Mouse (Mus musculus) embryonic fibroblast, embryonic 13.5 days (primary cell): Measurements from ENCODE around the gene Prkrip1. TPM values are rescaled to one million over a fixed set of nuclear protein-coding genes. Genes with fewer than 3 reads are reported as not detected.
A peak's percentile ranks its signal among the peaks of the same experiment; 100 is the strongest.

Source experiments
- H3K27ac ChIP-seq: 2 replicates; pipeline ENCODE4 v1.5.1; 2012; ENCODE audit warnings: low read length, control low read depth, inconsistent platforms; ENCODE audit not compliant: insufficient read depth
- H3K4me1 ChIP-seq: 2 replicates; pipeline ENCODE4 v1.6.1; 2011; ENCODE audit warnings: low read length; ENCODE audit not compliant: control insufficient read depth, insufficient read depth
- H3K4me3 ChIP-seq: 2 replicates; pipeline ENCODE4 v1.5.1; 2011; ENCODE audit warnings: mild to moderate bottlenecking, control low read depth, low read length; ENCODE audit not compliant: insufficient read depth
- CTCF ChIP-seq: IDR thresholded peaks from 2 replicates; pipeline ENCODE4 v1.5.1; 2011; ENCODE audit warnings: mild to moderate bottlenecking, control low read depth, low read length, moderate library complexity, borderline replicate concordance; ENCODE audit not compliant: insufficient read depth
- POLR2A ChIP-seq: IDR thresholded peaks from 2 replicates; pipeline ENCODE4 v1.6.1; 2011; ENCODE audit warnings: low read depth, mild to moderate bottlenecking, control low read depth, low read length, moderate library complexity
- polyA plus RNA-seq: library from polyadenylated mRNA; stranded (reverse); fragments of >200 nt; gene quantifications from 2 replicates; pipeline ENCODE4 v1.2.4, GENCODE M21; 2011; ENCODE audit warnings: low read depth; ENCODE audit not compliant: missing spikeins, insufficient read length

Gene Prkrip1
- polyA plus RNA-seq, 1 experiment, result 39.4 TPM

- Histone ChIP-seq H3K4me3 (no peak overlapping the region), H3K27ac (no peak overlapping the region), H3K4me1 (no peaks in the 10 kb centered on the region)
- TF ChIP-seq CTCF, result no peak
- no peak for TF ChIP-seq POLR2A
Observed at GRCm38 (mm10) chr5:136181197-136181596, 17.6 kb downstream of the Prkrip1 start.

GRCm38 (mm10) chr5:136179594-136179993 lies 19.2 kb downstream of the Prkrip1 start:
- Histone ChIP-seq H3K27ac (no peak overlapping the region), H3K4me1 (no peaks in the 10 kb centered on the region), H3K4me3 (no peak overlapping the region)
- TF ChIP-seq CTCF (no peak), POLR2A (no peak)

DNA sequence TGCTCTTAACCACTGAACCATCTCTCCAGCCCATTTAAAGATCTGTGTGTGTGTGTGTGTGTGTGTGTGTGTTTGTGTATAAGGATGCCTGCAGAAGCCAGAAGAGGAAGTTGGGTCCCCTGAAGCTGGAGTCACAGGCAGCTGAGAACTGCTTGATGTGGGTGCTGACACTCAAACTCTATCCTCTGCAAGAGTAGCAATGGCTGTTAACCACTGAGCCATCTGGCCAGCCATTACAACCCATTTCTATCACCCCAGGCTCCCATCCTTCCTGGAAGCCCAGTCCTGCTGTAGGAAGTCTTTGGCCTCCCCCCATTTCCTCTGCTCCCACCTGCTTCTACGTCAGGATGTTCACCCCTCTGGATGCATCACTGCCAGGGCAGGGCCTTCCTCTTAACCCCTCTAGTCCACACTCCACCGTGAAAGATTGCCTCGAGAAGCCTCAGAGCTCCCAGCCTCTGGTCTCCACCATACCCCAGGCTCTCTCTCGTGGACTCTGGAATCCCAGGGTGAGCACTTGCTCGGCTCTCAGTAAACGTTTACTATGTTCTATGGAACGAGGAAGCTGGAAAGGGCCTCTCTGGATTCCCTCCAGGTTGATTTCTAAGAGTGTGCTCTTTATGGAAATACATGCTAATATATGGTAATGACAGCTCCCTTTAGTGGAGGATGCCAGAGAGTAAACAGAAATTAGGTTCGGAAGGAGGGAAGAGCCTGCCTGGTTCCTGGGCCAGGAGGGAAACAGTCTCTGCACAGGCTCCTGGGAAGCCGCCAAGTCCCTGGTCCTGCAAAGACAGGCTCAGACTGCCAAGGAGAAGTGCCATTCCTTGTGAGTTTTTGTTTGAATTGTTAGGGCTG lies 24.9 kb downstream of the Prkrip1 start:
- TF ChIP-seq CTCF (no peak), POLR2A (no peak)
- H3K27ac ChIP-seq, result no peak overlapping the region
- no peak overlapping the region for H3K4me3 ChIP-seq
- peaks cover 6% of the 10 kb centered on the region for H3K4me1 ChIP-seq

DNA sequence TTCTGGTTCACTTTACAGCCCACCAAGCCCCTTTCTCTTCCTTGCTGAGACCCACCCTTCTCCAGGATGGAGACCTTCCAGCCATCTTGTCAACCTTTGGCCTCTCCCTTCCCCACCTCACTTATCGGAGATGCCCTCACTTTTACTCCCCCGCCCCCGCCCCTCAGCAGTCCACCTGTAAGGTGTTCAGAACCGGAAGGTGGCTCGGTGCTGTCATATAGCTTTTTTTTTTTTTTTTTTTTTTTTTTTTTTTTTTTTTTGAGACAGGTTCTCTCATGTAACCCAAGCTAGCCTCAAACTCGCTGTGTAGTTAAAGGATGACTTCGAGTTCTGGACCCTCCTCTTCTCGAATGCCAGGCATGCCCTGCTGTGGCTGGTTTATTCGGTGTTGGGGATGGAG lies 25.8 kb downstream of the Prkrip1 start:
- Histone ChIP-seq H3K4me1 (peaks cover 6% of the 10 kb centered on the region), H3K27ac (no peak overlapping the region), H3K4me3 (no peak overlapping the region)
- no peak for TF ChIP-seq POLR2A
- no peak for TF ChIP-seq CTCF

DNA sequence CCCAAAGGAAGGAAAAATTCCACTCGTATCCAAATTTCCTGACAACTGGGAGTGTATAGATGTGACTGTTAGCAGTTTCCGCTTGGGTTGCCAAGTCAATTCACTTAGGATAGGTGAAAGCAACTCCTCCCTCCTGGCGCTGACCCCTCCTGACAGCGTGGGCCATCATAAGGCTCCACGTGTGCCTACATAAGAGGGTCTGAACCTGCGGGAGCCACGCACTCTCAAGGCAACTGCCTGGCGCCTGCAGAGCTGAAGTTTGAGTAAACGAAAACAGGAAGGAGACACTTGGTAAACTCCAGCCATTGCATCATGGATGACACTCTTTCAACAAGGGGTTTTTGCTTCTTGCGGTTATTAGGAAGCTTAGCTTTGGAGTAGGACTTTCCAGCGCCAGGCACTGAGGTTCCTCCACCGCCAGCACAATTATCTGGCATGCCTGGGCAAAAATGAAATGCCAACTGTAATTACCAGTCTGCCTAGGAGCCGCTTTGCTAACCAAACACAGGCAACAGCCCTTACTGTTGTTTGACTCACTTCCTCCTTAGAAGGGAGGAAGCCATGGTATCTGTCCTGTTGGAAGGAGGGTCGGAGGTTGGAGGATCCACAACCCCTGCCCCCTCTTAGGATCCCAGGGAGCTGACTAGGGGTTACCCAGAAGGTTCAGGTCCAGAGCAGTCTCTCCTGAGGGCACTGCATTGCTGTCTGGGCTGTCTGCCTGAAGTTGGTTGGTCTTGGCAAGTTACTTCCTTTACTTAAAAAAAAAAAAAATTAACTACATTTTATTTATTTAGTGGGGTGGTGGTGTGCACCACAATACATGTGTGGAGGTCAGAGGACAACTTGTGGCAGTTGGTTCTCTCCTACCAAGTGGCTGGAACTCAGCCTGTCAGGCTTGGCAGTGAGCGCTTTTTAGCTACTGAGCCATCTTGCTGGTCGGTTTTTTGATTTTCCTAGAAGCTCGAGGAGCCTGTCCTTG lies 27.1 kb downstream of the Prkrip1 start:
- H3K27ac ChIP-seq, result peak overlapping the region; percentile 84
- peaks cover 6% of the 10 kb centered on the region for H3K4me1 ChIP-seq
- peak overlapping the region; percentile 70 for H3K4me3 ChIP-seq
- TF ChIP-seq POLR2A (peak; percentile 43; the same call in 1 of the 2 replicates), CTCF (no peak)

DNA sequence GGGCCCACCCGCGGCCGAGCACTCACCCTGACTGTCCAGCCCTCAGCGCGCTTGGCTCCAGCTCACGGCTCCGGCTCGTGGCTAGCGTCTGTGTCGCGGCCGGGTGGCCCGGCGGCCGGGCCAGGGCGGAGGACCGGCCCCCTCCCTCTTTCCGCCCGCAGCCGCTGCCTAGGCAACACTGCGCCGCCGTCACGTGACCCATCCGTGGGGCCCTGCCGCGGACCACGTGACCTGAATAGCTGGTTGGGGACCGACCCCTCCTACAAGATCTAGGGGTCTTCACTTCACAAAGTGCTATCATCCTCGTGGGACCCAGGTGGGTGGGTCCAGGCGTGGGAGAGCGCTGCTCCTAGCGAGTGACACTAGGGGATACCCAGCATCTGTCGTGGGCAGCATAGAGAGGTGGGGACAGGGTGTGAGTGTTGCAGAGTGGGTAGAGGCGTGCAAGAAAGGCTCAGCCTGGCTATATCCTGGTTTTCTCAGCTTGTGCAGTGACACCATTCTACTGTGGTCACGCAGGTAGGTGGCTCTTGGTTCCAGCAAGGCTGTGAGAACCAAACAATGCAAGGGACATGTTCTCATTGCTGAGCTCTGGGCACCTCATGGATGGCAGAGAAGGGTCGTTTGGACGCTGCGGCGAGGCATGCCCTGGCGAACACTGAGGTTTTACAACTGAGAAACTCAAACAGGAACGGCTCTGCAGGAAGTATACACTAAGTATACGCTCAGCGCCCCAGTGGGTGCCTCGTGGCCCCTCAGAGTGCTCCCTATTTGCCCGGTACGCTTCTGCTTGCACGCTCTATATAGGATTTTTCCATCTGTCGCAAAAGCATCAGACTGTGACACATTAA lies 28.0 kb downstream of the Prkrip1 start, which contains the start of gene Orai2:
TSS of gene Orai2 (minus strand) at position 202 of the 851 bp plus-strand sequence.
- TF ChIP-seq CTCF (no peak), POLR2A (peak; percentile 56)
- Histone ChIP-seq H3K4me1 (peaks cover 6% of the 10 kb centered on the region), H3K27ac (peak within 1 kb of the TSS; percentile 84), H3K4me3 (peak within 1 kb of the TSS; percentile 70)

- Histone ChIP-seq H3K4me1 (peaks cover 6% of the 10 kb centered on the region), H3K4me3 (peak overlapping the region; percentile 70), H3K27ac (no peak overlapping the region)
- TF ChIP-seq POLR2A (no peak), CTCF (no peak)
Observed at GRCm38 (mm10) chr5:136169626-136170511, 28.9 kb downstream of the Prkrip1 start.

DNA sequence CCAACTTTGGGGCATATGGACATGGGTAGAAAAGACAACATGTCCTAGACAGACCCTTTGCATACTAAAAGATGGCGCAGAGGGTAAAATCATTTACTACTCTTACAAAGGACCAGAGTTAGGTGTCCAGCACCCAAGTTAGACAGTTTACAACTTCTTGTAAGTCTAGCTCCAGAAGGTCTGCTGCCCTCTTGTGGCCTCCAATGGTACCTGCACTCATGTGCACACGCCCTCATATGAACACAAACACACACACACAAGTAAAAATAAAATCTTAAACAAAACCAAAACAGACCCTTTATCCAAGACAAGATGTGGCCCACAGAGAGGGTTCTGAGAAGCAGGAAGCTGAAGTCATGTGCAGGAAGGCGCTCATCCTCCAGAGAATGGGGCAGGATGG lies 30.7 kb downstream of the Prkrip1 start:
- TF ChIP-seq CTCF (peak; percentile 2; the same call in 1 of the 2 replicates), POLR2A (no peak)
- H3K27ac ChIP-seq, result no peak overlapping the region
- H3K4me3 ChIP-seq, result no peak overlapping the region
- H3K4me1 ChIP-seq, result peaks cover 6% of the 10 kb centered on the region
